Mouse (Mus musculus): Measurements from ENCODE around the gene Hps3.
A peak's percentile ranks its signal among the peaks of the same experiment; 100 is the strongest.

The Hps3 gene

GRCm38 (mm10) chr3:20018076-20018475 lies 17.0 kb downstream of the Hps3 start:
- TF ChIP-seq GATA4 (IDR thresholded peaks at IDR 0.05; ENCODE audit: insufficient replicate concordance, low read length) = no peak

GRCm38 (mm10) chr3:20014454-20014853 lies 20.7 kb downstream of the Hps3 start:
- TF ChIP-seq GATA4 (IDR thresholded peaks at IDR 0.05; ENCODE audit: insufficient replicate concordance, low read length) = no peak

- TF ChIP-seq GATA4 (IDR thresholded peaks at IDR 0.05; ENCODE audit: insufficient replicate concordance, low read length) = no peak
Measured at GRCm38 (mm10) chr3:20010464-20010863, 24.7 kb downstream of the Hps3 start.

- TF ChIP-seq GATA4 (IDR thresholded peaks at IDR 0.05; ENCODE audit: insufficient replicate concordance, low read length) = no peak
Measured at GRCm38 (mm10) chr3:20007759-20008158, 27.4 kb downstream of the Hps3 start.

- TF ChIP-seq GATA4 (IDR thresholded peaks at IDR 0.05; ENCODE audit: insufficient replicate concordance, low read length) = no peak
Measured at GRCm38 (mm10) chr3:20007275-20007674, 27.8 kb downstream of the Hps3 start.

GRCm38 (mm10) chr3:20005611-20006010 lies 29.5 kb downstream of the Hps3 start:
- TF ChIP-seq GATA4 (IDR thresholded peaks at IDR 0.05; ENCODE audit: insufficient replicate concordance, low read length) = no peak

- no peak for TF ChIP-seq GATA4 (IDR thresholded peaks at IDR 0.05; ENCODE audit: insufficient replicate concordance, low read length)
Measured at GRCm38 (mm10) chr3:20004422-20004821, 30.7 kb downstream of the Hps3 start.

GRCm38 (mm10) chr3:20002786-20003185 lies 32.3 kb downstream of the Hps3 start:
- no peak for TF ChIP-seq GATA4 (IDR thresholded peaks at IDR 0.05; ENCODE audit: insufficient replicate concordance, low read length)

GRCm38 (mm10) chr3:20000806-20001205 lies 34.3 kb downstream of the Hps3 start:
- no peak for TF ChIP-seq GATA4 (IDR thresholded peaks at IDR 0.05; ENCODE audit: insufficient replicate concordance, low read length)

GRCm38 (mm10) chr3:19999551-19999950 lies 35.6 kb downstream of the Hps3 start:
- no peak for TF ChIP-seq GATA4 (IDR thresholded peaks at IDR 0.05; ENCODE audit: insufficient replicate concordance, low read length)

- no peak for TF ChIP-seq GATA4 (IDR thresholded peaks at IDR 0.05; ENCODE audit: insufficient replicate concordance, low read length)
Measured at GRCm38 (mm10) chr3:19992388-19992787, 42.7 kb downstream of the Hps3 start.

GRCm38 (mm10) chr3:19990031-19990430 lies 45.1 kb downstream of the Hps3 start:
- TF ChIP-seq GATA4 (IDR thresholded peaks at IDR 0.05; ENCODE audit: insufficient replicate concordance, low read length) = no peak

GRCm38 (mm10) chr3:19986123-19986522 lies 49.0 kb downstream of the Hps3 start:
- TF ChIP-seq GATA4 (IDR thresholded peaks at IDR 0.05; ENCODE audit: insufficient replicate concordance, low read length) = no peak

GRCm38 (mm10) chr3:19982846-19983245 lies 52.3 kb downstream of the Hps3 start:
- no peak for TF ChIP-seq GATA4 (IDR thresholded peaks at IDR 0.05; ENCODE audit: insufficient replicate concordance, low read length)

GRCm38 (mm10) chr3:19981156-19981555 lies 54.0 kb downstream of the Hps3 start:
- TF ChIP-seq GATA4 (IDR thresholded peaks at IDR 0.05; ENCODE audit: insufficient replicate concordance, low read length) = no peak

- TF ChIP-seq GATA4 (IDR thresholded peaks at IDR 0.05; ENCODE audit: insufficient replicate concordance, low read length) = no peak
Measured at GRCm38 (mm10) chr3:19978474-19978873, 56.6 kb downstream of the Hps3 start.

GRCm38 (mm10) chr3:19966072-19966471 lies 69.0 kb downstream of the Hps3 start:
- TF ChIP-seq GATA4 (IDR thresholded peaks at IDR 0.05; ENCODE audit: insufficient replicate concordance, low read length) = no peak

- peak; percentile 82; the same call in 1 of the 2 replicates for TF ChIP-seq GATA4 (IDR thresholded peaks at IDR 0.05; ENCODE audit: insufficient replicate concordance, low read length)
Measured at GRCm38 (mm10) chr3:19965239-19965638, 69.9 kb downstream of the Hps3 start.

All from liver, adult (tissue).